ENCODE assay signal across 9 mouse cellular contexts in genomic region chr1:65177452-65177851, GRCm38 (mm10). TPM values are rescaled to one million over a fixed set of nuclear protein-coding genes. Genes with fewer than 3 reads are reported as not detected.
DNase-seq lines count a peak whose midpoint lies in the region; ATAC-seq and TF ChIP-seq lines count a peak whose summit lies in the region.
"Had no signal": no experiment of that assay in that cellular context is flagged by ENCODE, and none has a peak within 500 bp of the region (broad histone marks: within the 10 kb centered on the region; RNA-seq: fewer than 3 reads in every experiment).

No protein-coding gene starts in this region.

- peak overlapping the region; percentile 65 for H3K4me3 ChIP-seq in erythroblast, embryonic 14.5 days (replicated peaks)
- peak overlapping the region; percentile 81 for H3K4me3 ChIP-seq in embryonic facial prominence, embryonic 10.5 days
- H3K4me3 ChIP-seq in hindbrain, postnatal 0 days (ENCODE audit: low read length): peak overlapping the region; percentile 91
- H3K4me3 ChIP-seq in midbrain, embryonic 10.5 days: peak overlapping the region; percentile 72

- H3K9ac ChIP-seq in hindbrain, postnatal 0 days (replicated peaks; ENCODE audit: low read length): peak overlapping the region; percentile 81

- no peak for TF ChIP-seq CTCF in hindbrain, postnatal 0 days (IDR thresholded peaks at IDR 0.05; ENCODE audit: low read depth)

- peak overlapping the region; percentile 87 for H3K4me2 ChIP-seq in hindbrain, postnatal 0 days (ENCODE audit: low read depth, low read length)

- 74% methylated on average over 3 of the region's 3 CpGs for WGBS in embryonic facial prominence, embryonic 10.5 days
- 55% methylated on average over 3 of the region's 3 CpGs for whole genome bisulfite sequencing in hindbrain, postnatal 0 days
- WGBS in midbrain, embryonic 10.5 days: 79% methylated on average over 3 of the region's 3 CpGs

- ATAC-seq in erythroblast, adult 5-6 weeks (replicated peaks; ENCODE audit: low FRiP score, poor library complexity, severe bottlenecking): no peak
- ATAC-seq in hindbrain, postnatal 0 days: no peak

- no peaks in the 10 kb centered on the region for H3K36me3 ChIP-seq in erythroblast, embryonic 14.5 days (ENCODE audit: control insufficient read depth)
- peaks cover 24% of the 10 kb centered on the region for H3K36me3 ChIP-seq in embryonic facial prominence, embryonic 10.5 days (replicated peaks)
- H3K36me3 ChIP-seq in hindbrain, postnatal 0 days (ENCODE audit: insufficient read depth, low read length): no peaks in the 10 kb centered on the region
- peaks cover 24% of the 10 kb centered on the region for H3K36me3 ChIP-seq in midbrain, embryonic 10.5 days

- H3K4me1 ChIP-seq in erythroblast, embryonic 14.5 days (ENCODE audit: control insufficient read depth): peaks cover 36% of the 10 kb centered on the region
- H3K4me1 ChIP-seq in embryonic facial prominence, embryonic 10.5 days: peaks cover 22% of the 10 kb centered on the region
- H3K4me1 ChIP-seq in hindbrain, postnatal 0 days (ENCODE audit: insufficient read depth, low read length): peaks cover 9% of the 10 kb centered on the region; the same call in 1 of the 2 replicates
- peaks cover 31% of the 10 kb centered on the region for H3K4me1 ChIP-seq in midbrain, embryonic 10.5 days

- no peak overlapping the region for H3K27ac ChIP-seq in embryonic facial prominence, embryonic 10.5 days (replicated peaks)
- H3K27ac ChIP-seq in hindbrain, postnatal 0 days: no peak overlapping the region
- 0 out of 2 replicates have a peak overlapping the region, but pooled peaks have one; percentile 96 for H3K27ac ChIP-seq in midbrain, embryonic 10.5 days (replicated peaks)

- no peaks in the 10 kb centered on the region for H3K9me3 ChIP-seq in erythroblast, embryonic 14.5 days (ENCODE audit: control insufficient read depth, low read length)
- H3K9me3 ChIP-seq in embryonic facial prominence, embryonic 10.5 days: no peaks in the 10 kb centered on the region
- no peaks in the 10 kb centered on the region for H3K9me3 ChIP-seq in hindbrain, postnatal 0 days (ENCODE audit: low read length)
- H3K9me3 ChIP-seq in midbrain, embryonic 10.5 days (replicated peaks): no peaks in the 10 kb centered on the region

- H3K27me3 ChIP-seq in erythroblast, embryonic 14.5 days (ENCODE audit: control insufficient read depth): no peaks in the 10 kb centered on the region
- H3K27me3 ChIP-seq in embryonic facial prominence, embryonic 10.5 days (replicated peaks; ENCODE audit: low read depth, poor library complexity, severe bottlenecking): no peaks in the 10 kb centered on the region
- H3K27me3 ChIP-seq in hindbrain, postnatal 0 days (ENCODE audit: insufficient read depth, low read length): no peaks in the 10 kb centered on the region
- no peaks in the 10 kb centered on the region for H3K27me3 ChIP-seq in midbrain, embryonic 10.5 days (ENCODE audit: low read depth, poor library complexity, severe bottlenecking)

- DNase-seq in embryonic facial prominence, embryonic 10.5 days (ENCODE audit: low spot score): no peak
- no peak for DNase-seq in hindbrain, postnatal 0 days (ENCODE audit: low spot score)
- DNase-seq in midbrain, embryonic 10.5 days (ENCODE audit: low spot score): no peak
- DNase-seq in thymus, postnatal 14 days: no peak
- no peak for DNase-seq in left cerebral cortex, adult 11 months (ENCODE audit: low spot score)
- DNase-seq in frontal cortex, postnatal 25 days (ENCODE audit: low spot score in 2 of 2): no peak

RNA-seq across cellular contexts. Expression of gene Idh1, which starts 8.8 kb away (rescaled TPM):
- not detected in 2 replicates for polyA plus RNA-seq in erythroblast, embryonic 14.5 days (2012)
- 22.4 and 30.6 TPM in 2 replicates for total RNA-seq in erythroblast, adult 5-6 weeks (2015; ENCODE audit: low replicate concordance)
- total RNA-seq in erythroblast, adult 5-6 weeks (2017; ENCODE audit: low replicate concordance): 37.5 and 40.2 TPM in 2 replicates
- 228 and 231 TPM in 2 replicates for polyA plus RNA-seq in embryonic facial prominence, embryonic 10.5 days (2016; fragmentation: Nextera tagmentation; extraction: Ambion mirVana)
- 201 and 210 TPM in 2 replicates for total RNA-seq in hindbrain, postnatal 0 days (2014; rRNA removed)
- 338 and 346 TPM in 2 replicates for polyA plus RNA-seq in hindbrain, postnatal 0 days (2015; fragmentation: Nextera tagmentation; extraction: Ambion mirVana)
- polyA plus RNA-seq in midbrain, embryonic 10.5 days (2016; fragmentation: Nextera tagmentation; extraction: Ambion mirVana): 295 and 381 TPM in 2 replicates

RNA-seq across cellular contexts. Expression of gene Pikfyve, which starts 9.0 kb away (rescaled TPM):
- 0.49 and 0.92 TPM in 2 replicates for polyA plus RNA-seq in erythroblast, embryonic 14.5 days (2012)
- total RNA-seq in erythroblast, adult 5-6 weeks (2015; ENCODE audit: low replicate concordance): 9.4 and 12.5 TPM in 2 replicates
- total RNA-seq in erythroblast, adult 5-6 weeks (2017; ENCODE audit: low replicate concordance): 11.0 and 14.8 TPM in 2 replicates
- 13.5 and 13.7 TPM in 2 replicates for polyA plus RNA-seq in embryonic facial prominence, embryonic 10.5 days (2016; fragmentation: Nextera tagmentation; extraction: Ambion mirVana)
- 23.4 and 28.2 TPM in 2 replicates for total RNA-seq in hindbrain, postnatal 0 days (2014; rRNA removed)
- polyA plus RNA-seq in hindbrain, postnatal 0 days (2015; fragmentation: Nextera tagmentation; extraction: Ambion mirVana): 8.7 and 10.0 TPM in 2 replicates
- 10.5 and 13.7 TPM in 2 replicates for polyA plus RNA-seq in midbrain, embryonic 10.5 days (2016; fragmentation: Nextera tagmentation; extraction: Ambion mirVana)

RNA-seq across cellular contexts. Expression of gene D630023F18Rik, which starts 54.4 kb away (rescaled TPM):
- not detected in 2 replicates for polyA plus RNA-seq in erythroblast, embryonic 14.5 days (2012)
- total RNA-seq in erythroblast, adult 5-6 weeks (2015; ENCODE audit: low replicate concordance): 1.7 TPM in 1 of 2 replicates, not detected in the other
- total RNA-seq in erythroblast, adult 5-6 weeks (2017; ENCODE audit: low replicate concordance): not detected in 2 replicates
- polyA plus RNA-seq in embryonic facial prominence, embryonic 10.5 days (2016; fragmentation: Nextera tagmentation; extraction: Ambion mirVana): 0.50 and 0.56 TPM in 2 replicates
- total RNA-seq in hindbrain, postnatal 0 days (2014; rRNA removed): 4.8 and 5.0 TPM in 2 replicates
- 8.6 and 10.0 TPM in 2 replicates for polyA plus RNA-seq in hindbrain, postnatal 0 days (2015; fragmentation: Nextera tagmentation; extraction: Ambion mirVana)
- polyA plus RNA-seq in midbrain, embryonic 10.5 days (2016; fragmentation: Nextera tagmentation; extraction: Ambion mirVana): 0.16 TPM in 1 of 2 replicates, not detected in the other
- polyA plus RNA-seq: C2C12 had no signal

RNA-seq across cellular contexts. Expression of gene Gm28845, which starts 58.1 kb away (rescaled TPM):
- not detected in 2 replicates for polyA plus RNA-seq in erythroblast, embryonic 14.5 days (2012)
- total RNA-seq in erythroblast, adult 5-6 weeks (2015; ENCODE audit: low replicate concordance): not detected in 2 replicates
- 1.3 TPM in 1 of 2 replicates, not detected in the other for total RNA-seq in erythroblast, adult 5-6 weeks (2017; ENCODE audit: low replicate concordance)
- not detected in 2 replicates for polyA plus RNA-seq in embryonic facial prominence, embryonic 10.5 days (2016; fragmentation: Nextera tagmentation; extraction: Ambion mirVana)
- total RNA-seq in hindbrain, postnatal 0 days (2014; rRNA removed): 2.6 TPM in 1 of 2 replicates, not detected in the other
- 0.64 and 0.74 TPM in 2 replicates for polyA plus RNA-seq in hindbrain, postnatal 0 days (2015; fragmentation: Nextera tagmentation; extraction: Ambion mirVana)
- 0.19 TPM in 1 of 2 replicates, not detected in the other for polyA plus RNA-seq in midbrain, embryonic 10.5 days (2016; fragmentation: Nextera tagmentation; extraction: Ambion mirVana)
- polyA plus RNA-seq: C2C12 had no signal

Comparison
In these comparisons a context has a peak if more than half of its experiments do, and no peak if none do; other contexts are left out.
1. RNA of gene Idh1, which starts 8.8 kb away (polyA plus RNA-seq): 338 to 346 TPM in hindbrain, postnatal 0 days, 295 to 381 TPM in midbrain, embryonic 10.5 days and 228 to 231 TPM in embryonic facial prominence, embryonic 10.5 days; not detected in erythroblast, embryonic 14.5 days; every median in the first group is over 100 times any median in the second.
2. Peak in every context shown above with its lines, with median percentiles within 50 percentile points of each other: H3K4me3 ChIP-seq.